Mouse (Mus musculus) liver, adult 2 months (tissue): ENCODE data around the gene Defb38.

Experiments used
- CTCF ChIP-seq: fragments of 200-500 bp; IDR thresholded peaks from 2 replicates; pipeline ENCODE4 v1.5.1; 2011; ENCODE audit warnings: low read depth, low read length, control low read depth
- POLR2A ChIP-seq: fragments of 200-500 bp; IDR thresholded peaks from 2 replicates; pipeline ENCODE4 v1.6.1; 2011; ENCODE audit warnings: low read length, control low read depth; ENCODE audit not compliant: insufficient read depth; ENCODE audit errors: extremely low read depth

DNA sequence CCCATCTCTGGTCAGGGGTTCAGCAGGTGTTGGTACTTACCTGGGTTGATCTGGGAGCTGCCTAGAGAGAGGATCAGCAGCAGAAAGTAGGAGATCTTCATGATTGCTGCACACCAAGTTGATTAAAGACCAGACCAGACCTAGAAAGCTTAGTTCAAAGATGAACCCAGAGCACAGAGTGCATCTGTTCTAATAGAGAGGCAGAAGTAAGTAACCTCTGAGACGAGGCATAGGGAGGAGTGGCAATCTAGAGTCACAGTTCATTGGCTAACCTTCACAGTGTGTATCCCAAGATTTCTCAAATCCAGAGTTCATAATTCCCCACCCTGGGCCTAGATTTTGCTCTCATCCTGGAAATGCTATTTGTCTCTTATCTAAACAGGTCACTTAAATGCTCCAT is 38.3 kb upstream of the Defb38 start, which contains the start of gene Defb39:
- TF ChIP-seq CTCF (no peak), POLR2A (no peak)
